ENCODE assay signal across 8 mouse cellular contexts in the genomic region with DNA sequence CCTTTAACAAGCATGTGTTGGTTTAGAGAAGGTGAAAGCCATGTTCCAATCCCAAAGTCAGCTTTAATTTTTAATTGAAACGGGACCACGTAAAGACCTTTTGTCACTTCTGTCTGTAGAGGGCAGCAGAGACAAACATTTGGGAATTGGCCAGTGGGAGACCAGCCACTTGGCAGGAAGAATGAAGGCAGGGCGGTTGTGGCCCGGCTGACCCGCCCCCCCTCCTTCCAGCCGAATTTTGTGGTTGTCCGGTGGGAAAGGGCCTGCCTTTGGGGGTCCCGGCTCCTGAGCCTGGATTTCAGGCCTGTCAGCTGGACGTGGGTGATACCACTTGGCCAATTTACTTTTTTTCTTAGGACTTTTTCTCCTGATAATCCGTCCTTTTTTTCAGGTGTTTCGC. TPM values are rescaled to one million over a fixed set of nuclear protein-coding genes. Genes with fewer than 3 reads are reported as not detected.
DNase-seq lines count a peak whose midpoint lies in the region; ATAC-seq and TF ChIP-seq lines count a peak whose summit lies in the region.

No protein-coding gene starts in this region.

- WGBS in hindbrain, postnatal 0 days, result 8% methylated on average over 11 of the region's 11 CpGs
- WGBS in limb, embryonic 11.5 days, result 11% methylated on average over 11 of the region's 11 CpGs
- 7% methylated on average over 11 of the region's 11 CpGs for WGBS in midbrain, embryonic 12.5 days

- H3K4me2 ChIP-seq in hindbrain, postnatal 0 days (ENCODE audit: low read depth, low read length), result peak overlapping the region; percentile 51
- peak overlapping the region; percentile 39 for H3K4me2 ChIP-seq in limb, embryonic 11.5 days (ENCODE audit: low read depth, severe bottlenecking)
- peak overlapping the region; percentile 55 for H3K4me2 ChIP-seq in midbrain, embryonic 12.5 days (replicated peaks)

- H3K36me3 ChIP-seq in hindbrain, postnatal 0 days (ENCODE audit: insufficient read depth, low read length), result no peaks in the 10 kb centered on the region
- no peaks in the 10 kb centered on the region for H3K36me3 ChIP-seq in limb, embryonic 11.5 days (ENCODE audit: control insufficient read depth, insufficient read depth, low read length)
- H3K36me3 ChIP-seq in midbrain, embryonic 12.5 days, result no peaks in the 10 kb centered on the region

- H3K27ac ChIP-seq in hindbrain, postnatal 0 days, result no peak overlapping the region
- H3K27ac ChIP-seq in limb, embryonic 11.5 days (replicated peaks; ENCODE audit: low read depth, low read length), result no peak overlapping the region
- no peak overlapping the region for H3K27ac ChIP-seq in midbrain, embryonic 12.5 days (replicated peaks)

- no peaks in the 10 kb centered on the region for H3K27me3 ChIP-seq in hindbrain, postnatal 0 days (ENCODE audit: insufficient read depth, low read length)
- H3K27me3 ChIP-seq in limb, embryonic 11.5 days (ENCODE audit: control insufficient read depth, insufficient read depth, low read length), result no peaks in the 10 kb centered on the region
- H3K27me3 ChIP-seq in midbrain, embryonic 12.5 days, result no peaks in the 10 kb centered on the region

- H3K4me1 ChIP-seq in hindbrain, postnatal 0 days (ENCODE audit: insufficient read depth, low read length), result no peaks in the 10 kb centered on the region
- H3K4me1 ChIP-seq in limb, embryonic 11.5 days (ENCODE audit: control insufficient read depth, insufficient read depth, low read length), result no peaks in the 10 kb centered on the region
- 0 out of 2 replicates have a peak, but pooled peaks cover 3% of the 10 kb centered on the region for H3K4me1 ChIP-seq in midbrain, embryonic 12.5 days

- 0 out of 2 replicates have a peak overlapping the region, but pooled peaks have one; percentile 2 for H3K9ac ChIP-seq in hindbrain, postnatal 0 days (replicated peaks; ENCODE audit: low read length)
- peak overlapping the region; percentile 45; the same call in 1 of the 2 replicates for H3K9ac ChIP-seq in limb, embryonic 11.5 days (ENCODE audit: low read length)
- H3K9ac ChIP-seq in midbrain, embryonic 12.5 days (replicated peaks), result peak overlapping the region; percentile 58; the same call in 1 of the 2 replicates

- H3K4me3 ChIP-seq in hindbrain, postnatal 0 days (ENCODE audit: low read length), result peak overlapping the region; percentile 18
- H3K4me3 ChIP-seq in limb, embryonic 11.5 days (ENCODE audit: low read depth, low read length), result no peak overlapping the region; the same call in 1 of the 2 replicates
- H3K4me3 ChIP-seq in midbrain, embryonic 12.5 days, result peak overlapping the region; percentile 31

- ATAC-seq in hindbrain, postnatal 0 days, result peak; percentile 68; the same call in 1 of the 2 replicates
- peak; percentile 67; the same call in 1 of the 2 replicates for ATAC-seq in limb, embryonic 11.5 days (ENCODE audit: insufficient number of reproducible peaks, low FRiP score, low TSS enrichment, low read depth)
- peak; percentile 60; the same call in 1 of the 2 replicates for ATAC-seq in midbrain, embryonic 12.5 days (ENCODE audit: low FRiP score, low read depth)

- peak; percentile 54 to 67 for DNase-seq in right cerebral cortex, adult 2 months (ENCODE audit: low spot score in 2 of 2)
- no peak for DNase-seq in right cerebral cortex, postnatal 25 days
- DNase-seq in cerebellum, postnatal 10 days, result peak; percentile 90 to 94
- peak; percentile 24 to 52 for DNase-seq in gastrocnemius, adult 8-10 months (ENCODE audit: low spot score in 2 of 2)
- peak; percentile 93 for DNase-seq in hindbrain, postnatal 0 days (ENCODE audit: low spot score)
- DNase-seq in limb, embryonic 11.5 days (ENCODE audit: low spot score), result peak; percentile 81
- DNase-seq in spleen, postnatal 10 days (ENCODE audit: low spot score in 2 of 2), result peak; percentile 17 to 64

- no peaks in the 10 kb centered on the region for H3K9me3 ChIP-seq in hindbrain, postnatal 0 days (ENCODE audit: low read length)
- H3K9me3 ChIP-seq in limb, embryonic 11.5 days (ENCODE audit: control insufficient read depth, low read length), result no peaks in the 10 kb centered on the region
- H3K9me3 ChIP-seq in midbrain, embryonic 12.5 days, result no peaks in the 10 kb centered on the region

- TF ChIP-seq CTCF in hindbrain, postnatal 0 days (IDR thresholded peaks at IDR 0.05; ENCODE audit: low read depth), result peak; percentile 81

RNA-seq across cellular contexts. Expression of gene Khdc4, which starts 8.2 kb away (rescaled TPM):
- 10 to 100 TPM; 15.5 to 19.1 (median 17.7) TPM for total RNA-seq in gastrocnemius, adult 8-10 months (2022)
- 57.9 and 74.4 TPM in 2 replicates for total RNA-seq in hindbrain, postnatal 0 days (2014; rRNA removed)
- 66.1 and 70.7 TPM in 2 replicates for polyA plus RNA-seq in hindbrain, postnatal 0 days (2015; fragmentation: Nextera tagmentation; extraction: Ambion mirVana)
- 110 and 122 TPM in 2 replicates for polyA plus RNA-seq in limb, embryonic 11.5 days (2014; fragmentation: Nextera tagmentation; extraction: Ambion mirVana)
- 122 and 123 TPM in 2 replicates for polyA plus RNA-seq in midbrain, embryonic 12.5 days (2016; fragmentation: Nextera tagmentation; extraction: Ambion mirVana)

RNA-seq across cellular contexts. Expression of gene Rxfp4, which starts 24.5 kb away (rescaled TPM):
- not detected for total RNA-seq in gastrocnemius, adult 8-10 months (2022)
- not detected in 2 replicates for total RNA-seq in hindbrain, postnatal 0 days (2014; rRNA removed)
- not detected in 2 replicates for polyA plus RNA-seq in hindbrain, postnatal 0 days (2015; fragmentation: Nextera tagmentation; extraction: Ambion mirVana)
- not detected in 2 replicates for polyA plus RNA-seq in limb, embryonic 11.5 days (2014; fragmentation: Nextera tagmentation; extraction: Ambion mirVana)
- polyA plus RNA-seq in midbrain, embryonic 12.5 days (2016; fragmentation: Nextera tagmentation; extraction: Ambion mirVana), result not detected in 2 replicates

RNA-seq across cellular contexts. Expression of gene Rit1, which starts 39.2 kb away (rescaled TPM):
- total RNA-seq in gastrocnemius, adult 8-10 months (2022), result 10 to 100 TPM; 18.4 to 27.6 (median 20.6) TPM
- total RNA-seq in hindbrain, postnatal 0 days (2014; rRNA removed), result 55.6 and 76.7 TPM in 2 replicates
- polyA plus RNA-seq in hindbrain, postnatal 0 days (2015; fragmentation: Nextera tagmentation; extraction: Ambion mirVana), result 68.7 and 69.3 TPM in 2 replicates
- polyA plus RNA-seq in limb, embryonic 11.5 days (2014; fragmentation: Nextera tagmentation; extraction: Ambion mirVana), result 28.8 and 36.0 TPM in 2 replicates
- polyA plus RNA-seq in midbrain, embryonic 12.5 days (2016; fragmentation: Nextera tagmentation; extraction: Ambion mirVana), result 43.6 and 44.7 TPM in 2 replicates

Comparison
In these comparisons a context has a peak if more than half of its experiments do, and no peak if none do; other contexts are left out.
1. H3K9ac ChIP-seq: peak in every context shown above with its lines; median percentile 58 in midbrain, embryonic 12.5 days; 45 in limb, embryonic 11.5 days; 2 in hindbrain, postnatal 0 days.